In the genomic region with DNA sequence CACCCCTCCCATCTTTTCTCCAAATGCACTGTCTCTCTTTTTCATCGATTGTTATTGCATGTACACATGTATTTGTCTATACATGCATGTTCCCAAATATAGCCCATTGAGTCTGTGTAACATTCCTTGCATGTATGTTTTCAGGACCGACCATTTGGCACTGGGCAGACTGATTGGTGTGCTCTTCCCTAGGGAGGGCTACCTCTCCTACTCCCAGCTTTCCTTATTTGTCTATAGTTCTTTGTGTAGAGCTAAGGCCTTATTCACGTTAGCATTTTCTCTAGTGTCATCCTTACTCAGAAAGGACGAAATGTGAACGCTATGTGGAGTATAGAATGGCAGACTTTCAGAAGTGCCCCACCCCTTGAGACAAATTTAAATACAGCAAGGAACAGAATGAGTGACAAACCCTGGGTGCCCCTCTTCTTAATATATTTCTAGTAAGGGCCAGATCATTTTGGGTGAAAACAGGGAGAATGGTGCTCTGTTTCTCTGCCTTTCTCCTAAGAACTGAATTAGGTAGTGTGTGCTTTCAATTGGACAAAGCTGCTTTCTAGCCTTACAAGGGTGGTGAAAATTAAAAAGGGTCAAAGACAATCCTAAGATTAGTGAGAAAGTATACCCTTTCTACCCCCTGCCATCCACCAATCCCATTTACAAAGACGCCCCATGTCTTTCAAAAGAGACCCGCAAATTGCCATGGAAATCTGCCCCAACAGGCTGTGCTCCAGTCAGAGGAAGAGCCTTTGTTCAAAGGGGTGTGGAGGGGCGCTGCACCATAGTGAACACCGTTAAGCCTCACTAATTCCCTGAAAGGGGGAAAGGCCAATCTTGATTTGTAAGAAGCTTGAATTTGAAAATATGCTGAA, we compare ENCODE assay signal across 18 mouse cellular contexts.
DNase-seq lines count a peak whose midpoint lies in the region; ATAC-seq lines count a peak whose summit lies in the region.
"Had no signal": no experiment of that assay in that cellular context is flagged by ENCODE, and none has a peak within 500 bp of the region (broad histone marks: within the 10 kb centered on the region; RNA-seq: fewer than 3 reads in every experiment).

No protein-coding gene starts in this region.

- WGBS in neural tube, embryonic 11.5 days = 38% methylated on average over 9 of the region's 9 CpGs
- 25% methylated on average over 9 of the region's 9 CpGs for WGBS in forebrain, embryonic 12.5 days
- WGBS in midbrain, embryonic 12.5 days = 27% methylated on average over 9 of the region's 9 CpGs

- H3K9ac ChIP-seq in neural tube, embryonic 11.5 days (ENCODE audit: low read length) = no peak overlapping the region
- H3K9ac ChIP-seq in forebrain, embryonic 12.5 days = no peak overlapping the region
- no peak overlapping the region for H3K9ac ChIP-seq in midbrain, embryonic 12.5 days (replicated peaks)
- H3K9ac ChIP-seq: hindbrain, embryonic 15.5 days had no signal

- peak; percentile 71; the same call in 1 of the 2 replicates for ATAC-seq in neural tube, embryonic 11.5 days (ENCODE audit: insufficient read depth, low FRiP score, low TSS enrichment)
- peak; percentile 90 for ATAC-seq in forebrain, embryonic 12.5 days (ENCODE audit: low FRiP score)
- peak; percentile 96 for ATAC-seq in midbrain, embryonic 12.5 days (ENCODE audit: low FRiP score, low read depth)
- ATAC-seq in erythroid progenitor cell, adult 5-6 weeks (replicated peaks; ENCODE audit: low FRiP score, poor library complexity, severe bottlenecking) = no peak

- DNase-seq in neural tube, embryonic 11.5 days (ENCODE audit: low spot score) = peak; percentile 18
- DNase-seq in neural tube, embryonic 10.5 days (ENCODE audit: extremely low spot score, low spot score) = no peak
- no peak for DNase-seq in heart, adult 9 months (ENCODE audit: low spot score in 2 of 2)
- no peak for DNase-seq in right cerebral cortex, adult 2 months (ENCODE audit: low spot score in 2 of 2)
- DNase-seq in heart, postnatal 36 days = no peak
- DNase-seq: adrenal gland, postnatal 25 days; cerebellum, postnatal 36 days; gastrocnemius, postnatal 25 days; lung, adult 18-20 months; lung, postnatal 4 days; spleen, adult 18-20 months; thymus, postnatal 14 days had no signal

- H3K4me2 ChIP-seq in neural tube, embryonic 11.5 days (ENCODE audit: low read depth) = no peak overlapping the region
- no peak overlapping the region for H3K4me2 ChIP-seq in forebrain, embryonic 12.5 days
- H3K4me2 ChIP-seq in midbrain, embryonic 12.5 days (replicated peaks) = peak overlapping the region; percentile 11; the same call in 1 of the 2 replicates
- H3K4me2 ChIP-seq: heart, embryonic 11.5 days; hindbrain, embryonic 15.5 days had no signal

- peaks cover 3% of the 10 kb centered on the region; the same call in 1 of the 2 replicates for H3K27me3 ChIP-seq in neural tube, embryonic 11.5 days (ENCODE audit: control insufficient read depth, insufficient read depth, low read length)
- peaks cover 20% of the 10 kb centered on the region for H3K27me3 ChIP-seq in forebrain, embryonic 12.5 days
- H3K27me3 ChIP-seq in midbrain, embryonic 12.5 days = peaks cover 60% of the 10 kb centered on the region

- H3K9me3 ChIP-seq in neural tube, embryonic 11.5 days (ENCODE audit: control insufficient read depth, low read length) = no peaks in the 10 kb centered on the region
- no peaks in the 10 kb centered on the region for H3K9me3 ChIP-seq in forebrain, embryonic 12.5 days
- no peaks in the 10 kb centered on the region for H3K9me3 ChIP-seq in midbrain, embryonic 12.5 days
- H3K9me3 ChIP-seq: hindbrain, embryonic 15.5 days had no signal

- no peak overlapping the region for H3K27ac ChIP-seq in neural tube, embryonic 11.5 days (ENCODE audit: low read depth, low read length)
- H3K27ac ChIP-seq in forebrain, embryonic 12.5 days = peak overlapping the region; percentile 79
- H3K27ac ChIP-seq in midbrain, embryonic 12.5 days (replicated peaks) = peak overlapping the region; percentile 65
- H3K27ac ChIP-seq: hindbrain, embryonic 15.5 days had no signal

- intact Hi-C loops in heart, postnatal 36 days (cut with DNase I) = no loop called here

- H3K36me3 ChIP-seq in neural tube, embryonic 11.5 days (ENCODE audit: control insufficient read depth, insufficient read depth, low read length) = no peaks in the 10 kb centered on the region
- no peaks in the 10 kb centered on the region for H3K36me3 ChIP-seq in forebrain, embryonic 12.5 days (replicated peaks)
- no peaks in the 10 kb centered on the region for H3K36me3 ChIP-seq in midbrain, embryonic 12.5 days
- H3K36me3 ChIP-seq: hindbrain, embryonic 15.5 days had no signal

- no peak overlapping the region for H3K4me3 ChIP-seq in neural tube, embryonic 11.5 days (ENCODE audit: low read depth, low read length)
- H3K4me3 ChIP-seq in forebrain, embryonic 12.5 days (replicated peaks) = no peak overlapping the region
- no peak overlapping the region for H3K4me3 ChIP-seq in midbrain, embryonic 12.5 days
- H3K4me3 ChIP-seq: erythroblast, embryonic 14.5 days; hindbrain, embryonic 15.5 days had no signal

- no peaks in the 10 kb centered on the region for H3K4me1 ChIP-seq in neural tube, embryonic 11.5 days (ENCODE audit: control insufficient read depth, insufficient read depth, low read length)
- peaks cover 14% of the 10 kb centered on the region for H3K4me1 ChIP-seq in forebrain, embryonic 12.5 days
- 0 out of 2 replicates have a peak, but pooled peaks cover 11% of the 10 kb centered on the region for H3K4me1 ChIP-seq in midbrain, embryonic 12.5 days
- H3K4me1 ChIP-seq: hindbrain, embryonic 15.5 days had no signal
